26 mouse cellular contexts compared by ENCODE assay signal in genomic region chr14:68018686-68019085, GRCm38 (mm10).
"Had no signal": no experiment of that assay in that cellular context is flagged by ENCODE, and none has a peak within 500 bp of the region (broad histone marks: within the 10 kb centered on the region; RNA-seq: fewer than 3 reads in every experiment).

No protein-coding gene starts in this region.

- H3K4me1 ChIP-seq: kidney, embryonic 15.5 days; limb, embryonic 12.5 days; limb, embryonic 15.5 days had no signal

- H3K9ac ChIP-seq: kidney, embryonic 15.5 days; limb, embryonic 12.5 days; limb, embryonic 15.5 days; liver, embryonic 14.5 days; liver, postnatal 0 days; lung, embryonic 14.5 days; midbrain, embryonic 13.5 days; neural tube, embryonic 12.5 days had no signal

- H3K27me3 ChIP-seq: kidney, embryonic 15.5 days; limb, embryonic 12.5 days; limb, embryonic 15.5 days; megakaryocyte, embryonic 14.5 days; midbrain, embryonic 13.5 days; neural tube, embryonic 12.5 days had no signal

- H3K9me3 ChIP-seq: kidney, embryonic 15.5 days; limb, embryonic 12.5 days; limb, embryonic 15.5 days; midbrain, embryonic 10.5 days; midbrain, embryonic 13.5 days; neural tube, embryonic 12.5 days had no signal

- DNase-seq: kidney, adult 11 months; kidney, adult 8-10 months; kidney, postnatal 10 days; kidney, postnatal 36 days; layer of hippocampus, postnatal 36 days; left cerebral cortex, postnatal 4 days; liver, postnatal 0 days; lung, embryonic 14.5 days; lung, postnatal 36 days; right cerebral cortex, postnatal 25 days; spleen, adult 18-20 months; thymus, adult 18-20 months; thymus, postnatal 36 days had no signal

- H3K27ac ChIP-seq: kidney, embryonic 15.5 days; left cerebral cortex, adult 2 months; limb, embryonic 12.5 days; limb, embryonic 15.5 days; liver, embryonic 14.5 days; midbrain, embryonic 10.5 days; midbrain, embryonic 13.5 days; neural tube, embryonic 12.5 days had no signal

- H3K36me3 ChIP-seq: kidney, embryonic 15.5 days; limb, embryonic 12.5 days; limb, embryonic 15.5 days; midbrain, embryonic 10.5 days; midbrain, embryonic 13.5 days; neural tube, embryonic 12.5 days had no signal

- ATAC-seq: liver, postnatal 0 days; lung, postnatal 0 days; midbrain, embryonic 13.5 days; midbrain, embryonic 16.5 days had no signal

- H3K4me2 ChIP-seq: kidney, embryonic 15.5 days; limb, embryonic 12.5 days; limb, embryonic 15.5 days; liver, embryonic 11.5 days; lung, embryonic 14.5 days; midbrain, embryonic 13.5 days; neural tube, embryonic 12.5 days had no signal

- H3K4me3 ChIP-seq: kidney, embryonic 15.5 days; left cerebral cortex, adult 2 months; limb, embryonic 12.5 days; limb, embryonic 15.5 days; megakaryocyte, embryonic 14.5 days; midbrain, embryonic 10.5 days; midbrain, embryonic 13.5 days; myocyte; neural tube, embryonic 12.5 days had no signal
